Mouse (Mus musculus) testis, adult 2 months (tissue): ENCODE data around the gene 1110051M20Rik. TPM values are rescaled to one million over a fixed set of nuclear protein-coding genes. Genes with fewer than 3 reads are reported as not detected.
A peak's percentile ranks its signal among the peaks of the same experiment; 100 is the strongest.

Source experiments
- H3K27ac ChIP-seq: fragments of 200-500 bp; 2 replicates; pipeline ENCODE4 v1.5.1; 2012; ENCODE audit warnings: low read depth, low read length; ENCODE audit not compliant: control insufficient read depth, insufficient read depth
- H3K27me3 ChIP-seq: fragments of 200-500 bp; 2 replicates; pipeline ENCODE4 v1.6.1; 2012; ENCODE audit warnings: mild to moderate bottlenecking, low read length, moderate library complexity; ENCODE audit not compliant: control insufficient read depth, insufficient read depth
- H3K36me3 ChIP-seq: fragments of 200-500 bp; 2 replicates; pipeline ENCODE4 v1.6.1; 2012; ENCODE audit warnings: mild to moderate bottlenecking, low read length; ENCODE audit not compliant: control insufficient read depth, insufficient read depth
- H3K4me1 ChIP-seq: fragments of 200-500 bp; 2 replicates; pipeline ENCODE4 v1.6.1; 2012; ENCODE audit warnings: low read length; ENCODE audit not compliant: control insufficient read depth, insufficient read depth
- H3K4me3 ChIP-seq: fragments of 200-500 bp; 2 replicates; pipeline ENCODE4 v1.5.1; 2012; ENCODE audit warnings: low read depth, mild to moderate bottlenecking, low read length, moderate library complexity, mixed read lengths; ENCODE audit not compliant: control insufficient read depth
- CTCF ChIP-seq: fragments of 200-500 bp; IDR thresholded peaks from 2 replicates; pipeline ENCODE4 v1.5.1; 2012; ENCODE audit warnings: low read depth, mild to moderate bottlenecking, inconsistent platforms, low read length, moderate library complexity; ENCODE audit not compliant: control insufficient read depth, insufficient read depth, insufficient replicate concordance
- POLR2A ChIP-seq: fragments of 200-500 bp; IDR thresholded peaks from 2 replicates; pipeline ENCODE4 v1.6.1; 2012; ENCODE audit warnings: low read depth, mild to moderate bottlenecking, inconsistent platforms, low read length, moderate library complexity; ENCODE audit not compliant: control insufficient read depth
- polyA plus RNA-seq: library from polyadenylated mRNA; depleted of rRNA; stranded (reverse); fragments of >200 nt; gene quantifications from 2 replicates; pipeline ENCODE4 v1.2.3, GENCODE M21; 2012

1110051M20Rik gene
- polyA plus RNA-seq, 1 experiment: 91.7 TPM

GRCm38 (mm10) chr2:91283972-91284371 lies 160.5 kb downstream of the 1110051M20Rik start:
- no peaks in the 10 kb centered on the region; the same call in 1 of the 2 replicates for H3K4me1 ChIP-seq
- no peak for TF ChIP-seq CTCF
- TF ChIP-seq POLR2A: no peak
- no peak overlapping the region for H3K4me3 ChIP-seq
- H3K36me3 ChIP-seq: no peaks in the 10 kb centered on the region
- H3K27me3 ChIP-seq: no peaks in the 10 kb centered on the region
- H3K27ac ChIP-seq: no peak overlapping the region

DNA sequence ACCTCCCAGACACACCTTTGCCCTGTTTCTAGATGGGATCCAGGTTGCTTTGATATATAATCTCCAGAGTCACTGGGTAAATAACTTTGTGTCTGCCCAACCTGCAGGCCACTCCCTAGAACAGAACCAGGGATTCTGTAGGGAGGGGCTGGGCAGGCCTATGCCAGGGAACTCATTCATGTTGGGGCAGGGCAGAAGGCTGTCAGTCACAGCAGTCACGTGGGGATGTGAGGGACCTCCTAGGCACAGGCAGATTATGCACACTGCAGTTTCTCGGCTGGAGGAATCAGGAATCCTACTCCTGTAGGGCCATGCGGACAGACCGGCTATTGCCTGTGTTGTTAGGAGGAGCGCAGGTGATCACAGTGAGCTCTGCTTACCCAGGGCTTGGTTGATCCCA lies 163.1 kb downstream of the 1110051M20Rik start:
- Histone ChIP-seq H3K27ac (no peak overlapping the region), H3K4me3 (no peak overlapping the region), H3K36me3 (no peaks in the 10 kb centered on the region), H3K4me1 (no peaks in the 10 kb centered on the region; the same call in 1 of the 2 replicates), H3K27me3 (no peaks in the 10 kb centered on the region)
- no peak for TF ChIP-seq CTCF
- TF ChIP-seq POLR2A: no peak

GRCm38 (mm10) chr2:91279372-91279755 lies 165.1 kb downstream of the 1110051M20Rik start:
- no peaks in the 10 kb centered on the region for H3K27me3 ChIP-seq
- TF ChIP-seq CTCF (no peak), POLR2A (no peak)
- no peak overlapping the region for H3K27ac ChIP-seq
- H3K36me3 ChIP-seq: peaks cover 2% of the 10 kb centered on the region
- no peaks in the 10 kb centered on the region for H3K4me1 ChIP-seq
- H3K4me3 ChIP-seq: no peak overlapping the region

GRCm38 (mm10) chr2:91278749-91279371 lies 165.6 kb downstream of the 1110051M20Rik start:
- Histone ChIP-seq H3K4me1 (no peaks in the 10 kb centered on the region), H3K27ac (no peak overlapping the region), H3K36me3 (peaks cover 2% of the 10 kb centered on the region)

DNA sequence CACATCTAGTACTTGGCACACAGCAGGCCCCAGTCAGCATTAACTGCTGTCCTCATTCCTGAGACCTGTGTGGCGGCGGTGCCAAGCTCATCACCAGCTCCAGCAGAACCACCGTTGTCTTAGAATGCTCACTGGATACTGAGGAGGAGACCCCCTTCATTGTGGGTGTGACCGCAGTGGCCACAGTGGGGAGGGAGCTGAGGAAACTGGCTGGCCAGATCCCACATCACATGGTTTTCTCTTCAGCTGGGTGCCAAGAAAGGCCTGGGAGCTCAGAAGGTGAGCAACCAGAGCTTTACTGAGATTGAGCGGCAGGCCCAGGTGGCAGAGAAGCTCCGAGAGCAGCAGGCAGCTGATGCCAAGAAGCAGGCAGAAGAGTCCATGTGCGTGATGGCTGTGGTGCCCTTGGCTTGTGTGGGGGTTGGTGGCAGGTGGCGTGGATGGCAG lies 174.8 kb downstream of the 1110051M20Rik start:
- H3K36me3 ChIP-seq: peaks cover 4% of the 10 kb centered on the region
- no peak overlapping the region for H3K27ac ChIP-seq
- TF ChIP-seq CTCF (no peak), POLR2A (no peak)
- H3K4me1 ChIP-seq: peaks cover 4% of the 10 kb centered on the region
- H3K27me3 ChIP-seq: no peaks in the 10 kb centered on the region
- no peak overlapping the region for H3K4me3 ChIP-seq

More at GRCm38 (mm10) chr2:91278749-91279371, 165.6 kb downstream of the 1110051M20Rik start:
- Histone ChIP-seq H3K27me3 (no peaks in the 10 kb centered on the region), H3K4me3 (no peak overlapping the region)
- no peak for TF ChIP-seq POLR2A
- peak; percentile 46; the same call in 1 of the 2 replicates for TF ChIP-seq CTCF

DNA sequence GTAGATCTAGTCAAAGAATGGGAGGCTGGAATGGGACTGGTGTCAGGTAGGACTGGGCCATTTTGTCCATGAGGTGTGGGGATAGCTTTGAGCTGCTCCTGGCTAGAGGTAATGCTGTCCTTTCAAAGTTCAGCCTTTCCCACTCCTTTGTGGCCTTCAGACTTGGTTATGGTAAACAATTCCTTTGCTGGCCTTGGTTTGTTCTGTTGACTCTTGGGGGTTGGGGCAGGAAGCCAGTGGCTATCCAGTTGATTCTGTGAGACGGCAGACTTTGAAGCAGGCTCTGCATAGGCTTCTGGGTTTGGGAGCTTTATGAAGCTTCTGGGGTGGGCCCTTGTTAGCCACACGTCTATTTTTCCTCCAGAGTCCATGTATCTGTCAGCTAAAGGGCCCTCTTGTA lies 175.8 kb downstream of the 1110051M20Rik start:
- TF ChIP-seq POLR2A (no peak), CTCF (no peak)
- Histone ChIP-seq H3K27me3 (no peaks in the 10 kb centered on the region), H3K4me1 (peaks cover 11% of the 10 kb centered on the region), H3K36me3 (peaks cover 4% of the 10 kb centered on the region), H3K4me3 (no peak overlapping the region), H3K27ac (no peak overlapping the region)

- no peaks in the 10 kb centered on the region for H3K27me3 ChIP-seq
- H3K36me3 ChIP-seq: peaks cover 4% of the 10 kb centered on the region
- H3K4me1 ChIP-seq: peaks cover 11% of the 10 kb centered on the region
- H3K27ac ChIP-seq: no peak overlapping the region
- no peak for TF ChIP-seq POLR2A
- no peak for TF ChIP-seq CTCF
- no peak overlapping the region for H3K4me3 ChIP-seq
Observed at GRCm38 (mm10) chr2:91268042-91268441, 176.5 kb downstream of the 1110051M20Rik start.
